Mouse (Mus musculus) right cerebral cortex, adult 18-20 months (tissue): Measurements from ENCODE around the gene Gm44790.

Source experiments
- DNase-seq: peaks from one replicate; pipeline ENCODE4 v3.0.0; 2022; ENCODE audit warnings: mixed read lengths

Gm44790 gene

GRCm38 (mm10) chr6:86404100-86404861, 22.2 kb upstream of the Gm44790 start, which contains the start of gene Tia1:
Gene Tia1 (plus strand): TSS chr6:86404219.
- DNase-seq = peak; percentile 98

GRCm38 (mm10) chr6:86404996-86405395, 21.5 kb upstream of the Gm44790 start:
- DNase-seq = no peak

GRCm38 (mm10) chr6:86406306-86406705, 20.2 kb upstream of the Gm44790 start:
- no peak for DNase-seq

GRCm38 (mm10) chr6:86418711-86419110, 7.7 kb upstream of the Gm44790 start:
- no peak for DNase-seq

GRCm38 (mm10) chr6:86419239-86419638, 7.2 kb upstream of the Gm44790 start:
- no peak for DNase-seq

GRCm38 (mm10) chr6:86420491-86420890, 6.0 kb upstream of the Gm44790 start:
- no peak for DNase-seq

GRCm38 (mm10) chr6:86431531-86431930, 5.1 kb downstream of the Gm44790 start:
- DNase-seq = no peak

GRCm38 (mm10) chr6:86433696-86434095, 7.2 kb downstream of the Gm44790 start:
- no peak for DNase-seq

GRCm38 (mm10) chr6:86437711-86438110, 11.3 kb downstream of the Gm44790 start:
- DNase-seq = peak; percentile 42

GRCm38 (mm10) chr6:86438272-86439118, 12.0 kb downstream of the Gm44790 start, which contains the start of gene C87436:
Gene C87436 (plus strand): TSS chr6:86438374.
- peak; percentile 96 for DNase-seq

- DNase-seq = no peak
Measured at GRCm38 (mm10) chr6:86439119-86439496, 12.7 kb downstream of the Gm44790 start.

GRCm38 (mm10) chr6:86439531-86439930, 13.1 kb downstream of the Gm44790 start:
- no peak for DNase-seq

- DNase-seq = no peak
Measured at GRCm38 (mm10) chr6:86441571-86441970, 15.1 kb downstream of the Gm44790 start.

- no peak for DNase-seq
Measured at GRCm38 (mm10) chr6:86445551-86445950, 19.1 kb downstream of the Gm44790 start.

GRCm38 (mm10) chr6:86446927-86447568, 20.6 kb downstream of the Gm44790 start:
- no peak for DNase-seq

GRCm38 (mm10) chr6:86456727-86457126, 30.3 kb downstream of the Gm44790 start:
- DNase-seq = no peak

GRCm38 (mm10) chr6:86463079-86463478, 36.6 kb downstream of the Gm44790 start:
- DNase-seq = no peak

- DNase-seq = no peak
Measured at GRCm38 (mm10) chr6:86471317-86471716, 44.9 kb downstream of the Gm44790 start.

GRCm38 (mm10) chr6:86471760-86472099, 45.3 kb downstream of the Gm44790 start:
- DNase-seq = no peak

GRCm38 (mm10) chr6:86472100-86472955, 45.9 kb downstream of the Gm44790 start:
- DNase-seq = peak; percentile 100

- DNase-seq = peak; percentile 28
Measured at GRCm38 (mm10) chr6:86473077-86473476, 46.6 kb downstream of the Gm44790 start.

- DNase-seq = no peak
Measured at GRCm38 (mm10) chr6:86474072-86474471, 47.6 kb downstream of the Gm44790 start.
